Mouse (Mus musculus): ENCODE measurements around the gene Klk8. TPM values are rescaled to one million over a fixed set of nuclear protein-coding genes. Genes with fewer than 3 reads are reported as not detected.

The Klk8 gene
- polyA plus RNA-seq (2012; rRNA removed; ENCODE audit: low replicate concordance): 1.2 and 2.8 TPM in 2 replicates

DNA sequence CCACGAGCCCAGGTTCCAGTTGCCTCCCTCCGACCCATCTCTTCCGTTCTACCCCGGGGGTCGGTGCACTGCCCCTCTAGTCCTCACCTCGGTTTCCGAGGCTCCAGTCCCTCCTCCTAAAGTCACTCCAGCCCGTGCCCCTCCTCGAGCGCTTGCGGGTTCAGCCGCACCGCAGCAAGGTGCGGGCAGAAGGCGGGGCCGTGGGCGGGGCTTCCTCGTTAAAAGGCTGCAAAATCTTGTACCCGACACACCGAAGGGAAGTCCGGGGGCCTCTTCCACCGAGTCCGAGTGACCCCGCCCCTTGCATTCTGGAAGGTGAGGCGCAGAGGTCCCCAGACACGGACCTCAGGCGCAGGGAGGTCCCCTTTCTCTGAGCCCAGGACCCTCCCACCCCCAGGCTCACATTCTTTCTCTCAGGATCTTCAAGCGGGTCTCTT is at the start of gene Klk8:
Klk8 (plus strand) TSS at position 245 of the 437 bp plus-strand sequence.

DNA sequence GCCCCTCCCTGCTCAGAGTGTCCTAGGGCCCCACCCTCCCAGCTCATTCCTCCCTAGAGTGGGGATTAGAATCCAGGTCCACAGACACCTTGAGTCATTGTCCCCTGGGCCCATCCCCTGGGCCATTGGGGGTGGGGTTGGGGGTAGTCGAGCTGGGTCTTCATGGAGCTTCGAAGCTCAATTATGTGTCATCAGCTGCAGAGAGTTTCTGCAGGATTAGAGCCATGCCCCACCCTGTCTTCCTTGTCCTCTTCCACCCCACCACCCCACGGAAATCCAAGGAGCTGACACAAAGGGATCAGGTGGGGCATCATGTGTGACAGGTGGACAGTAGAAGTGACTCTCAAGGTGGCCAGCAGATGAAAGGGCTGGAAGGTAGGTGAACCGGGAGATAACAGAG is 28.8 kb upstream of the Klk8 start, which contains the start of gene Klk12:
Klk12 (plus strand) TSS at position 301 of the 400 bp plus-strand sequence.

DNA sequence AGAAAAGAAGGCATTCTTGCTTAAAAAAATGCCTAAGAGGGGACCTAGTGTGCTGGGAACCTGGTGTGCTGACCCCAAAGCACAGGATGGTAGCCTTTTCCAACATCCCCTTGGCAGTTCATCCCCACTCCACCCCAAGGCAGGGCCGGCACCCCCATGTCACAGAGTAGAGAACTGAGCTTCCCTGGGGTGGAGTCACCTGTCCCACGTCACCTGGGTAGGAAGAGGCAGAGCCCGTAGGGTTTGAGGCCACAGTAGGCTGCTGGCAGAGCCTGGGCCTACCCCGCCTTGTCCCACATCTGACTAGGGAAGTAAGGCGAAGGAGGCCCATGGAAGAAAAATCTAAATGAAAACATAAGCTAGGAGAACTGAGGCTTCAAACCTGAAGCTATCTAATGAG is 23.0 kb upstream of the Klk8 start, which contains the start of gene Klk11:
Klk11 (plus strand) TSS at position 241 of the 400 bp plus-strand sequence.

DNA sequence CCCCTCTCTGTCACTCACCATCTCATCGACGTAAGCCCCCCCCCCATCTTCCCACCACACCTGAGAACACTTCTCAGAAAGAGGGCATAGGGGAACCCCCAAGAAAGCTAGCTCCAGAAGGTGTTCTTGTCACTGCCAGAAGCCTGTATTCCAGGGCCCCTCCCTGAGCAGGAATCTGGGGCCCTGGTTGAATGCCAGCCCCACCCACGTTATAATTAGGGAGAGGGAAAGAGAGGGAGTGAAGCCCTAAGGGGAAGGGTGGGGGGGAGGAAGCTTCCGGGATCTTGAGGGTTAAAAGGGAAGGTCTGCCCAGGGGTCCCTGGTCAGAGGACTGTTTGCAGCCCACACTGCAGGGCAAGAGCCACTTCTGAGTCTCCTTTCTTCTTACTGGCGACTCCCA is 16.6 kb upstream of the Klk8 start, which contains the start of gene Klk10:
Klk10 (plus strand) TSS at position 290 of the 400 bp plus-strand sequence.

DNA sequence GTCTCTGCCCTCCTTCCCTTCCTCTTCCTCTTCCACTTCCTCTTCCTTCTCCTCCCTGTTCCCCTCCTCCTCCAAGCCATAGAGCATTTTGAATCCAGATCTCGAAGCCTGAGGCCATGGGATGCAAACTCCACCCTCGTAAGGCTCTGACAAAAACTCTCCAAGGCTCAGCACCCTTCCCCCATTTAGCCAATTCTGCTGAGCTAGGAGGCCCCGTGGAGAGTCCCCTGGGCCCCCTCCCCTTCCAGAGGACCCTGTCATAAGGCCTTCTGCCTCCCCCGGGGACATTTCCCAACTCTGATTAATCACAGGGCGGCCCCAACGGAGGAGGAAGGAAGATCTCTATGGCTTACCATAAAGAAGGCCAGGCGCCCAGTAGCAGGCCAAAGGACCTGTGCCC is 5.8 kb upstream of the Klk8 start, which contains the start of gene Klk9:
Klk9 (plus strand) TSS at position 301 of the 400 bp plus-strand sequence.

DNA sequence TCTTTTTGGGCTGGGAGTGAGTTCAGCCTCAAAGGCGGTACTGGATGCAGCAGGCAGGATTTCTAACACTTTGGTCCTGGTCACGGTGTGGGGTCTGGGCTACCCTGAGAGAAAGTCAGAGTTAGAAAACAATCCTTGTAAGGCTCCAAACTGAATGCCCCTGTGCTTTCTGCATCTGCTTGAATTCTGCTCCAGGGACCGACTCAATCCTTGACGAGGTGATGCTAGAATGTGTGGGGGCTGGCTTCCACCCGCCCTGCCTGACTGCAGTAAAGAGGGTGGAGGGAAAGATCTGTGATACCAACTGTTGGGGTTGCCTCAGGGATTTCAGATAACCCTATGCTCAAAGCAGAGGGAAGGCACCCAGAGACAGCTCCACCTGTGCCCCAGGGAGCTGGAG is 13.6 kb downstream of the Klk8 start, which contains the start of gene Klk7:
Klk7 (plus strand) TSS at position 301 of the 400 bp plus-strand sequence.

DNA sequence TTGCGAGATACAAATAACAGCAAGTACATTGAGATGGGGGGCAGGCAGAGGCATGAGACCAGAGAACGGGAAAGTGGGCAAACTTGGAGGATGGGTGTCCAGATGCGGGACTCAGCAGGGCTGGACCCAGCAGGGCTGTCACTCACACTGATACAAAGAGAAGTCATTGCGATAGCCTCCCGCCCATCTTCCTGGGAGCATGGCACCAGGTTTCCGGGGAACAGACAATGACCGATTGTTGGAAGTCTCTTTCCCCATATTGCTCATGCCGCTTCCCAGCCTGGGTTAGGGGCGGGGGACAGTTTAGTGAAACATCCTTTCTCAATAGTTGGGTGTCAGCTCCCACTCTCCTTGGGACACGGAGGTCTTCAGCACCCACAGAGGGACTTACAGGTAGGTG is 26.8 kb downstream of the Klk8 start, which contains the start of gene Klk6:
Klk6 (plus strand) TSS at position 301 of the 400 bp plus-strand sequence.

DNA sequence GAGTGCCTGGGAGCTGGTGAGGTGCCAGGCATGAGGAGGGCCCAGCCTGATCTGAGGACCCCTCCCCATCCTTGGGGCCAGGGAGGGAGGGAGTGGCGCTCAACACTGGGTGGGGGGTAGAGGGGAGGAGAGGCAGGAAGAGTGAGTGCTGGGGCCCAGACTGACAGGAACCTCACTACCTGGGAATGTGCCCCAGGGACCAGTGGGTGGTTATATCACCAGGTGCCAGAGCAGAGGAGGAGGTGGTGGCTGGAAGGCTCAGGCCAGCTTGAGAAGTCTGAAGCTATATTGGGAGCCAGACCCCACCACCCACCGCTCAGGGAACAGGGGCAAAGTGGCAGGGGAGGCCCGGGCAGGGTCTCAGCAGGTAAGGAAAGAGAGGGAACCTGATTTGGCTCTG is 44.3 kb downstream of the Klk8 start, which contains the start of gene Klk5:
Klk5 (plus strand) TSS at position 271 of the 400 bp plus-strand sequence.

Other genes starting within 250 kb of the Klk8 start
- gene Zfp658, start 235.3 kb upstream of the Klk8 start, polyA plus RNA-seq (2012; rRNA removed; ENCODE audit: low replicate concordance): 0.15 TPM in 2 replicates
- 0.14 and 0.43 TPM in 2 replicates for gene Zfp719, start 218.0 kb upstream of the Klk8 start, polyA plus RNA-seq (2012; rRNA removed; ENCODE audit: low replicate concordance)
- gene Zfp819, start 190.4 kb upstream of the Klk8 start, polyA plus RNA-seq (2012; rRNA removed; ENCODE audit: low replicate concordance): 0.22 TPM in 1 of 2 replicates, not detected in the other
- gene Ceacam18, start 162.9 kb upstream of the Klk8 start, polyA plus RNA-seq (2012; rRNA removed; ENCODE audit: low replicate concordance): 46.9 and 47.2 TPM in 2 replicates
- gene Siglece, start 137.4 kb upstream of the Klk8 start, polyA plus RNA-seq (2012; rRNA removed; ENCODE audit: low replicate concordance): 2.9 and 5.0 TPM in 2 replicates
- gene Ctu1, start 125.6 kb upstream of the Klk8 start, polyA plus RNA-seq (2012; rRNA removed; ENCODE audit: low replicate concordance): 7.8 and 10.7 TPM in 2 replicates
- 0.08 and 0.09 TPM in 2 replicates for gene Klk14, start 107.2 kb upstream of the Klk8 start, polyA plus RNA-seq (2012; rRNA removed; ENCODE audit: low replicate concordance)
- gene Klk13, start 85.0 kb upstream of the Klk8 start, polyA plus RNA-seq (2012; rRNA removed; ENCODE audit: low replicate concordance): not detected in 2 replicates
- not detected in 2 replicates for gene Klk12, start 28.7 kb upstream of the Klk8 start, polyA plus RNA-seq (2012; rRNA removed; ENCODE audit: low replicate concordance)
- 0.21 TPM in 1 of 2 replicates, not detected in the other for gene Klk11, start 23.0 kb upstream of the Klk8 start, polyA plus RNA-seq (2012; rRNA removed; ENCODE audit: low replicate concordance)
- gene Klk10, start 16.5 kb upstream of the Klk8 start, polyA plus RNA-seq (2012; rRNA removed; ENCODE audit: low replicate concordance): 0.28 and 0.37 TPM in 2 replicates
- not detected in 2 replicates for gene Klk9, start 5.7 kb upstream of the Klk8 start, polyA plus RNA-seq (2012; rRNA removed; ENCODE audit: low replicate concordance)
- not detected in 2 replicates for gene Klk7, start 13.7 kb downstream of the Klk8 start, polyA plus RNA-seq (2012; rRNA removed; ENCODE audit: low replicate concordance)
- gene Klk6, start 26.9 kb downstream of the Klk8 start, polyA plus RNA-seq (2012; rRNA removed; ENCODE audit: low replicate concordance): not detected in 2 replicates
- not detected in 2 replicates for gene Klk5, start 44.4 kb downstream of the Klk8 start, polyA plus RNA-seq (2012; rRNA removed; ENCODE audit: low replicate concordance)
- not detected in 2 replicates for gene Klk4, start 83.6 kb downstream of the Klk8 start, polyA plus RNA-seq (2012; rRNA removed; ENCODE audit: low replicate concordance)
- not detected in 2 replicates for gene Klk15, start 136.2 kb downstream of the Klk8 start, polyA plus RNA-seq (2012; rRNA removed; ENCODE audit: low replicate concordance)
- gene Klk1b8, start 153.1 kb downstream of the Klk8 start, polyA plus RNA-seq (2012; rRNA removed; ENCODE audit: low replicate concordance): not detected in 2 replicates
- not detected in 2 replicates for gene Klk1b1, start 169.2 kb downstream of the Klk8 start, polyA plus RNA-seq (2012; rRNA removed; ENCODE audit: low replicate concordance)
- not detected in 2 replicates for gene Klk1b9, start 178.5 kb downstream of the Klk8 start, polyA plus RNA-seq (2012; rRNA removed; ENCODE audit: low replicate concordance)
- gene Klk1b11, start 198.3 kb downstream of the Klk8 start, polyA plus RNA-seq (2012; rRNA removed; ENCODE audit: low replicate concordance): 0.49 TPM in 1 of 2 replicates, not detected in the other
- not detected in 2 replicates for gene Klk1b26, start 214.6 kb downstream of the Klk8 start, polyA plus RNA-seq (2012; rRNA removed; ENCODE audit: low replicate concordance)